12 mouse cellular contexts compared by ENCODE assay signal in genomic region chr17:45480429-45480828, GRCm38 (mm10). TPM values are rescaled to one million over a fixed set of nuclear protein-coding genes. Genes with fewer than 3 reads are reported as not detected.
DNase-seq lines count a peak whose midpoint lies in the region; ATAC-seq and TF ChIP-seq lines count a peak whose summit lies in the region.
"Had no signal": no experiment of that assay in that cellular context is flagged by ENCODE, and none has a peak within 500 bp of the region (broad histone marks: within the 10 kb centered on the region; RNA-seq: fewer than 3 reads in every experiment).

No protein-coding gene starts in this region.

- no peak overlapping the region for H3K4me3 ChIP-seq in gastrocnemius, adult 2 months
- no peak overlapping the region for H3K4me3 ChIP-seq in midbrain, postnatal 0 days (ENCODE audit: low read depth, low read length)
- no peak overlapping the region for H3K4me3 ChIP-seq in midbrain, embryonic 13.5 days (replicated peaks)
- H3K4me3 ChIP-seq in bone marrow, adult 2 months (replicated peaks; ENCODE audit: control insufficient read depth, low read depth, low read length): no peak overlapping the region
- H3K4me3 ChIP-seq: erythroblast, embryonic 14.5 days; limb, embryonic 15.5 days; neural tube, embryonic 13.5 days had no signal

- no peak overlapping the region for H3K9ac ChIP-seq in midbrain, postnatal 0 days (replicated peaks; ENCODE audit: low read length, poor library complexity, severe bottlenecking)
- no peak overlapping the region for H3K9ac ChIP-seq in midbrain, embryonic 13.5 days (replicated peaks)
- H3K9ac ChIP-seq: limb, embryonic 15.5 days; neural tube, embryonic 13.5 days had no signal

- intact Hi-C loops in gastrocnemius, adult 2 months (cut with DNase I): no loop called here

- no peaks in the 10 kb centered on the region for H3K9me3 ChIP-seq in midbrain, postnatal 0 days (ENCODE audit: low read length)
- H3K9me3 ChIP-seq in midbrain, embryonic 13.5 days: 0 out of 2 replicates have a peak, but pooled peaks cover 7% of the 10 kb centered on the region
- H3K9me3 ChIP-seq: limb, embryonic 15.5 days had no signal

- H3K4me1 ChIP-seq in midbrain, postnatal 0 days (ENCODE audit: insufficient read depth, low read length): no peaks in the 10 kb centered on the region
- peaks cover 7% of the 10 kb centered on the region; the same call in 1 of the 2 replicates for H3K4me1 ChIP-seq in midbrain, embryonic 13.5 days (replicated peaks)
- no peaks in the 10 kb centered on the region for H3K4me1 ChIP-seq in bone marrow, adult 2 months (ENCODE audit: control insufficient read depth, insufficient read depth, low read length)
- H3K4me1 ChIP-seq: limb, embryonic 15.5 days had no signal

- DNase-seq in gastrocnemius, adult 2 months: no peak
- DNase-seq in gastrocnemius, adult 18-20 months (ENCODE audit: low spot score): no peak
- no peak for DNase-seq in midbrain, postnatal 0 days (ENCODE audit: low spot score)
- peak; percentile 80 for DNase-seq in thymus, postnatal 4 days
- no peak for DNase-seq in embryo, embryonic 10 days (ENCODE audit: low spot score)

- no peak for ATAC-seq in midbrain, postnatal 0 days (ENCODE audit: low FRiP score)
- no peak for ATAC-seq in midbrain, embryonic 13.5 days
- ATAC-seq in granulocyte monocyte progenitor cell, adult 5-6 weeks (replicated peaks; ENCODE audit: poor library complexity, severe bottlenecking): no peak
- ATAC-seq: hindbrain, embryonic 16.5 days had no signal

- H3K27me3 ChIP-seq in midbrain, postnatal 0 days (ENCODE audit: insufficient read depth, low read length): no peaks in the 10 kb centered on the region
- H3K27me3 ChIP-seq in midbrain, embryonic 13.5 days: peaks cover 16% of the 10 kb centered on the region; the same call in 1 of the 2 replicates

- H3K27ac ChIP-seq in gastrocnemius, adult 2 months: no peak overlapping the region
- no peak overlapping the region for H3K27ac ChIP-seq in midbrain, postnatal 0 days (ENCODE audit: low read depth, low read length)
- H3K27ac ChIP-seq in midbrain, embryonic 13.5 days: no peak overlapping the region
- no peak overlapping the region for H3K27ac ChIP-seq in bone marrow, adult 2 months (ENCODE audit: control insufficient read depth, insufficient read depth, low read depth, low read length, poor library complexity)
- H3K27ac ChIP-seq: limb, embryonic 15.5 days; neural tube, embryonic 13.5 days had no signal

- TF ChIP-seq POLR2A in bone marrow, adult 2 months (IDR thresholded peaks at IDR 0.05; ENCODE audit: borderline replicate concordance, control insufficient read depth, low read depth, low read length): no peak

- peak; percentile 35 for TF ChIP-seq CTCF in gastrocnemius, adult 2 months (IDR thresholded peaks at IDR 0.05)
- peak; percentile 37; the same call in 1 of the 2 replicates for TF ChIP-seq CTCF in midbrain, postnatal 0 days (IDR thresholded peaks at IDR 0.05)
- 0 out of 2 replicates have a peak, but pooled peaks have one; percentile 7 for TF ChIP-seq CTCF in bone marrow, adult 2 months (IDR thresholded peaks at IDR 0.05; ENCODE audit: control insufficient read depth, insufficient read depth, low read length)

- WGBS in midbrain, postnatal 0 days: 33% methylated on average over 2 of the region's 2 CpGs
- WGBS in midbrain, embryonic 13.5 days: 29% methylated on average over 2 of the region's 2 CpGs
- WGBS in bone marrow, adult 2 months: 20% methylated on average over 2 of the region's 2 CpGs

- no peaks in the 10 kb centered on the region for H3K36me3 ChIP-seq in midbrain, postnatal 0 days (ENCODE audit: insufficient read depth, low read length)
- H3K36me3 ChIP-seq in midbrain, embryonic 13.5 days: no peaks in the 10 kb centered on the region
- H3K36me3 ChIP-seq: limb, embryonic 15.5 days; neural tube, embryonic 13.5 days had no signal

- no peak overlapping the region for H3K4me2 ChIP-seq in midbrain, postnatal 0 days (ENCODE audit: low read depth, low read length, poor library complexity, severe bottlenecking)
- no peak overlapping the region for H3K4me2 ChIP-seq in midbrain, embryonic 13.5 days (replicated peaks)
- H3K4me2 ChIP-seq: limb, embryonic 15.5 days; neural tube, embryonic 13.5 days had no signal

RNA-seq across cellular contexts. Expression of gene Spats1, which starts 5.2 kb away (rescaled TPM):
- not detected for total RNA-seq in gastrocnemius, adult 2 months (2021)
- total RNA-seq in gastrocnemius, adult 18-20 months (2021): not detected
- total RNA-seq in midbrain, postnatal 0 days (2014; rRNA removed): 2.3 and 5.8 TPM in 2 replicates
- polyA plus RNA-seq in midbrain, postnatal 0 days (2015; fragmentation: Nextera tagmentation; extraction: Ambion mirVana): 3.4 and 3.6 TPM in 2 replicates
- 1.4 TPM in 2 replicates for polyA plus RNA-seq in midbrain, embryonic 13.5 days (2015; fragmentation: Nextera tagmentation; extraction: Ambion mirVana)
- not detected in 2 replicates for polyA plus RNA-seq in bone marrow, adult 2 months (2011; ENCODE audit: insufficient read depth, insufficient read length, low replicate concordance, missing spikeins)
- not detected in 2 replicates for total RNA-seq in granulocyte monocyte progenitor cell, adult 5-6 weeks (2014; fragmentation: Nextera tagmentation)
- 0.10 TPM in 1 of 2 replicates, not detected in the other for total RNA-seq in granulocyte monocyte progenitor cell, adult 5-6 weeks (2017)
- polyA plus RNA-seq: erythroblast, embryonic 14.5 days had no signal

RNA-seq across cellular contexts. Expression of gene Aars2, which starts 26.2 kb away (rescaled TPM):
- 10 to 100 TPM; 13.4 to 15.8 TPM for total RNA-seq in gastrocnemius, adult 2 months (2021)
- 10 to 100 TPM; 12.8 to 14.1 TPM for total RNA-seq in gastrocnemius, adult 18-20 months (2021)
- 19.8 and 31.4 TPM in 2 replicates for total RNA-seq in midbrain, postnatal 0 days (2014; rRNA removed)
- polyA plus RNA-seq in midbrain, postnatal 0 days (2015; fragmentation: Nextera tagmentation; extraction: Ambion mirVana): 13.9 and 15.2 TPM in 2 replicates
- 17.6 and 19.4 TPM in 2 replicates for polyA plus RNA-seq in midbrain, embryonic 13.5 days (2015; fragmentation: Nextera tagmentation; extraction: Ambion mirVana)
- polyA plus RNA-seq in bone marrow, adult 2 months (2011; ENCODE audit: insufficient read depth, insufficient read length, low replicate concordance, missing spikeins): 3.7 and 10.1 TPM in 2 replicates
- total RNA-seq in granulocyte monocyte progenitor cell, adult 5-6 weeks (2014; fragmentation: Nextera tagmentation): 5.5 and 7.3 TPM in 2 replicates
- total RNA-seq in granulocyte monocyte progenitor cell, adult 5-6 weeks (2017): 8.3 and 12.1 TPM in 2 replicates

RNA-seq across cellular contexts. Expression of gene Tcte1, which starts 42.8 kb away (rescaled TPM):
- not detected for total RNA-seq in gastrocnemius, adult 2 months (2021)
- total RNA-seq in gastrocnemius, adult 18-20 months (2021): not detected
- total RNA-seq in midbrain, postnatal 0 days (2014; rRNA removed): 0.99 and 1.2 TPM in 2 replicates
- polyA plus RNA-seq in midbrain, postnatal 0 days (2015; fragmentation: Nextera tagmentation; extraction: Ambion mirVana): 4.2 and 4.6 TPM in 2 replicates
- polyA plus RNA-seq in midbrain, embryonic 13.5 days (2015; fragmentation: Nextera tagmentation; extraction: Ambion mirVana): 2.6 and 2.7 TPM in 2 replicates
- 0.41 TPM in 1 of 2 replicates, not detected in the other for polyA plus RNA-seq in bone marrow, adult 2 months (2011; ENCODE audit: insufficient read depth, insufficient read length, low replicate concordance, missing spikeins)
- not detected in 2 replicates for total RNA-seq in granulocyte monocyte progenitor cell, adult 5-6 weeks (2014; fragmentation: Nextera tagmentation)
- not detected in 2 replicates for total RNA-seq in granulocyte monocyte progenitor cell, adult 5-6 weeks (2017)
- polyA plus RNA-seq: erythroblast, embryonic 14.5 days had no signal

RNA-seq across cellular contexts. Expression of gene Cdc5l, which starts 46.9 kb away (rescaled TPM):
- total RNA-seq in gastrocnemius, adult 2 months (2021): 10 to 100 TPM; 39.5 to 41.3 TPM
- total RNA-seq in gastrocnemius, adult 18-20 months (2021): 10 to 100 TPM; 37.2 to 38.9 TPM
- 36.7 and 47.4 TPM in 2 replicates for total RNA-seq in midbrain, postnatal 0 days (2014; rRNA removed)
- polyA plus RNA-seq in midbrain, postnatal 0 days (2015; fragmentation: Nextera tagmentation; extraction: Ambion mirVana): 54.3 and 57.9 TPM in 2 replicates
- 70.8 and 74.8 TPM in 2 replicates for polyA plus RNA-seq in midbrain, embryonic 13.5 days (2015; fragmentation: Nextera tagmentation; extraction: Ambion mirVana)
- 28.3 and 44.9 TPM in 2 replicates for polyA plus RNA-seq in bone marrow, adult 2 months (2011; ENCODE audit: insufficient read depth, insufficient read length, low replicate concordance, missing spikeins)
- 61.9 and 82.9 TPM in 2 replicates for total RNA-seq in granulocyte monocyte progenitor cell, adult 5-6 weeks (2014; fragmentation: Nextera tagmentation)
- 118 and 137 TPM in 2 replicates for total RNA-seq in granulocyte monocyte progenitor cell, adult 5-6 weeks (2017)
